Mouse (Mus musculus) embryonic fibroblast, embryonic 13.5 days (primary cell): Measurements from ENCODE around the gene Pole2.

Experiments used
- CTCF ChIP-seq: IDR thresholded peaks from 2 replicates; pipeline ENCODE4 v1.5.1; 2011; ENCODE audit warnings: mild to moderate bottlenecking, control low read depth, low read length, moderate library complexity, borderline replicate concordance; ENCODE audit not compliant: insufficient read depth
- POLR2A ChIP-seq: IDR thresholded peaks from 2 replicates; pipeline ENCODE4 v1.6.1; 2011; ENCODE audit warnings: low read depth, mild to moderate bottlenecking, control low read depth, low read length, moderate library complexity

- TF ChIP-seq CTCF, result no peak
- no peak for TF ChIP-seq POLR2A
These were observed 29.0 kb downstream of the Pole2 start for GRCm38 (mm10) chr12:69198985-69199384.
